Mouse (Mus musculus): ENCODE measurements around the gene Abhd17a. TPM values are rescaled to one million over a fixed set of nuclear protein-coding genes. Genes with fewer than 3 reads are reported as not detected.

Abhd17a gene
- total and polyA plus RNA-seq, 2 experiments from 2014 or later: 171 to 389 TPM

DNA sequence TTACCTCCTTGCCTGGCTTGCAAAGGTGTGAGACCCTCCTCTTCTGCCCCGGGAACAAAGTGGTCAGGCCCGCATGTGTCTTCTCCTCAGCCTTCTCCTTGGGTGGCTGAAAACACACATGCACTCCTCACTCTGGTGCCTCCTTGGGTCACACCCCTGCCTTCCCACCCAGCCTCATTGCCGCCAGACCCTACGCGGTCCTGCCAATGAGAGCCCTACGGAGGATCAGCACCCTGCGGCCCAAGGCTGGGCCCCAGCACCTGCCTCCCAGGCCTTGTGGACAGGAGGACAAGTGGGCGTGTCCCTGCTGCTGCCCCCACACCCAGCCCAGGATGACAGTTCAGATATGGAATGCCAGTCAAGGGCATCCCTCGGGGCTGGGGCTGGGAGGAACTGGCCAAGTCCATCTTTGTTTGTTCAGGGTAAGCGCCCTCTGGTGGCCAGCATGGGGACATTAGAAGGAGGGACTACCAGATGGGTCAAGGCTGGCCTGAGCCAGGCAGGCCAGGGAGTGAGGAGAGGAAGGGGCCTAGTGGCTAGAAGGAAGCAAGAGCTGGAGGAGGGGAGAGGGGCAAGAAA, 41.6 kb downstream of the Abhd17a start:
- no peaks in the 10 kb centered on the region for H3K9me3 ChIP-seq (ENCODE audit: low read length)
- H3K27ac ChIP-seq: no peak overlapping the region
- TF ChIP-seq CTCF (IDR thresholded peaks at IDR 0.05; ENCODE audit: low read depth): peak; percentile 95
- H3K27me3 ChIP-seq (ENCODE audit: insufficient read depth, low read length): no peaks in the 10 kb centered on the region
- H3K4me1 ChIP-seq (ENCODE audit: insufficient read depth, low read length): no peaks in the 10 kb centered on the region
- no peak overlapping the region for H3K4me3 ChIP-seq (ENCODE audit: low read length)
- ATAC-seq (peak; percentile 74), DNase-seq (ENCODE audit: low spot score) (peak; percentile 85)
- H3K9ac ChIP-seq (replicated peaks; ENCODE audit: low read length): no peak overlapping the region
- WGBS: 73% methylated on average over 10 of the region's 10 CpGs
- H3K36me3 ChIP-seq (ENCODE audit: insufficient read depth, low read length): peaks cover 57% of the 10 kb centered on the region
- H3K4me2 ChIP-seq (ENCODE audit: low read depth, low read length): no peak overlapping the region

- Histone ChIP-seq H3K4me3 (ENCODE audit: low read length) (no peak overlapping the region), H3K4me1 (ENCODE audit: insufficient read depth, low read length) (no peaks in the 10 kb centered on the region), H3K27me3 (ENCODE audit: insufficient read depth, low read length) (no peaks in the 10 kb centered on the region), H3K27ac (no peak overlapping the region), H3K36me3 (ENCODE audit: insufficient read depth, low read length) (peaks cover 67% of the 10 kb centered on the region), H3K9ac (replicated peaks; ENCODE audit: low read length) (no peak overlapping the region), H3K4me2 (ENCODE audit: low read depth, low read length) (no peak overlapping the region), H3K9me3 (ENCODE audit: low read length) (no peaks in the 10 kb centered on the region)
- ATAC-seq (no peak), DNase-seq (ENCODE audit: low spot score) (no peak)
- no peak for TF ChIP-seq CTCF (IDR thresholded peaks at IDR 0.05; ENCODE audit: low read depth)
- WGBS: 88% methylated on average over 15 of the region's 15 CpGs
These were observed 42.6 kb downstream of the Abhd17a start for GRCm38 (mm10) chr10:80547539-80547938.

GRCm38 (mm10) chr10:80546945-80547344, 43.2 kb downstream of the Abhd17a start:
- WGBS: 92% methylated on average over 4 of the region's 4 CpGs
- Histone ChIP-seq H3K27ac (no peak overlapping the region), H3K36me3 (ENCODE audit: insufficient read depth, low read length) (peaks cover 72% of the 10 kb centered on the region), H3K4me1 (ENCODE audit: insufficient read depth, low read length) (no peaks in the 10 kb centered on the region), H3K4me2 (ENCODE audit: low read depth, low read length) (no peak overlapping the region), H3K9me3 (ENCODE audit: low read length) (no peaks in the 10 kb centered on the region), H3K27me3 (ENCODE audit: insufficient read depth, low read length) (no peaks in the 10 kb centered on the region), H3K9ac (replicated peaks; ENCODE audit: low read length) (no peak overlapping the region), H3K4me3 (ENCODE audit: low read length) (no peak overlapping the region)
- TF ChIP-seq CTCF (IDR thresholded peaks at IDR 0.05; ENCODE audit: low read depth): no peak
- ATAC-seq (no peak), DNase-seq (ENCODE audit: low spot score) (no peak)

DNA sequence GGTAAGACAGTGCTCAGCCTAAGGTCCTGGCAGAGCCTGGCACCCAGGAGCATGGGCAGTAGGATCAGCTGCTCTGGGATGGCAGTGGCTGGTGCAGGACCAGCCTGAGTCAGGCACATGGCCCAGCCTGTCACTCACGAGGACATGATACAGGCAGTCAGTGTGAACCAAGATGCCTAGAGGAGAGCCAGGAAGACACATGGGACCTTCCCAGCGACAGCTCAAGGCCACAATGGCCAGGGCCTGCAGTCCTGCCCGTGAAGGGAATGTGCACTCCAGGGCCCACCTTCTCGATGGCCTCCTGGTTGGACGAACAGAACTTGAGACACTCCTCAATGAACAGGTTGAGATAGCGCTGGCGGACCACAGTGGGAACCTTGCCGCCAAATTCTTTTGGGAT, 44.6 kb downstream of the Abhd17a start:
- no peak for TF ChIP-seq CTCF (IDR thresholded peaks at IDR 0.05; ENCODE audit: low read depth)
- peaks cover 84% of the 10 kb centered on the region for H3K36me3 ChIP-seq (ENCODE audit: insufficient read depth, low read length)
- H3K9ac ChIP-seq (replicated peaks; ENCODE audit: low read length): no peak overlapping the region
- no peak overlapping the region for H3K27ac ChIP-seq
- no peak overlapping the region for H3K4me3 ChIP-seq (ENCODE audit: low read length)
- no peak overlapping the region for H3K4me2 ChIP-seq (ENCODE audit: low read depth, low read length)
- no peaks in the 10 kb centered on the region for H3K9me3 ChIP-seq (ENCODE audit: low read length)
- DNase-seq (ENCODE audit: low spot score) (no peak), ATAC-seq (no peak)
- 92% methylated on average over 8 of the region's 8 CpGs for WGBS
- no peaks in the 10 kb centered on the region for H3K27me3 ChIP-seq (ENCODE audit: insufficient read depth, low read length)
- no peaks in the 10 kb centered on the region for H3K4me1 ChIP-seq (ENCODE audit: insufficient read depth, low read length)

DNA sequence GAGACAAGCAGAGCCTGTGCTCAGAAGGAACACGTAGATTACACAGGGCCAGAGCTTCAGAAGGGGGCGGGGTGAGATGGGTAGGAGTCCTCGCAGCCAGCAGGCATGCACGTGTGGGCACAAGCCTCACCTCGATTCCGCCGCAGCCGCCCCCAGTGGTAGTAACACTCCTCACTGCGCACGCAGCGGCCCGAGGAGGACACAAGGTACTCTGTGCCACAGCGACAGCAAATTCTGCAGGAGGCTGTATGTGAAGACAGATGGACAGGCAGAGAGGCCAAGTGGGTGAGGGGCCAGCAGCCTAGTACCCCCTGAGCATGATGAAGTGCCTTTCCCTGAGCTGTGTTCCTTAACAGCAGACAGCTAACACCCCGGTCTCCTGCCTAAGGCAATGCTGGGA, 46.3 kb downstream of the Abhd17a start:
- Histone ChIP-seq H3K4me3 (ENCODE audit: low read length) (no peak overlapping the region), H3K9me3 (ENCODE audit: low read length) (no peaks in the 10 kb centered on the region), H3K4me2 (ENCODE audit: low read depth, low read length) (no peak overlapping the region), H3K4me1 (ENCODE audit: insufficient read depth, low read length) (no peaks in the 10 kb centered on the region), H3K9ac (replicated peaks; ENCODE audit: low read length) (no peak overlapping the region), H3K27me3 (ENCODE audit: insufficient read depth, low read length) (no peaks in the 10 kb centered on the region), H3K36me3 (ENCODE audit: insufficient read depth, low read length) (peaks cover 69% of the 10 kb centered on the region), H3K27ac (no peak overlapping the region)
- ATAC-seq (no peak), DNase-seq (ENCODE audit: low spot score) (no peak)
- TF ChIP-seq CTCF (IDR thresholded peaks at IDR 0.05; ENCODE audit: low read depth): no peak
- 95% methylated on average over 14 of the region's 14 CpGs for WGBS

- H3K4me2 ChIP-seq (ENCODE audit: low read depth, low read length): no peak overlapping the region
- no peak overlapping the region for H3K27ac ChIP-seq
- no peaks in the 10 kb centered on the region for H3K9me3 ChIP-seq (ENCODE audit: low read length)
- no peaks in the 10 kb centered on the region for H3K4me1 ChIP-seq (ENCODE audit: insufficient read depth, low read length)
- no peak for TF ChIP-seq CTCF (IDR thresholded peaks at IDR 0.05; ENCODE audit: low read depth)
- ATAC-seq: no peak
- no peak overlapping the region for H3K9ac ChIP-seq (replicated peaks; ENCODE audit: low read length)
- H3K4me3 ChIP-seq (ENCODE audit: low read length): no peak overlapping the region
- peaks cover 36% of the 10 kb centered on the region for H3K36me3 ChIP-seq (ENCODE audit: insufficient read depth, low read length)
- H3K27me3 ChIP-seq (ENCODE audit: insufficient read depth, low read length): peaks cover 12% of the 10 kb centered on the region; the same call in 1 of the 2 replicates
- no peak for DNase-seq (ENCODE audit: low spot score)
- whole genome bisulfite sequencing: 48% methylated on average over 5 of the region's 5 CpGs
These were observed 50.6 kb downstream of the Abhd17a start for GRCm38 (mm10) chr10:80539493-80539892.

- peak; percentile 39; the same call in 1 of the 2 replicates for TF ChIP-seq CTCF (IDR thresholded peaks at IDR 0.05; ENCODE audit: low read depth)
- Histone ChIP-seq H3K9ac (replicated peaks; ENCODE audit: low read length) (no peak within 1 kb of the TSS), H3K36me3 (ENCODE audit: insufficient read depth, low read length) (peaks cover 30% of the 10 kb centered on the region), H3K4me3 (ENCODE audit: low read length) (no peak within 1 kb of the TSS), H3K4me1 (ENCODE audit: insufficient read depth, low read length) (no peaks in the 10 kb centered on the region), H3K9me3 (ENCODE audit: low read length) (no peaks in the 10 kb centered on the region), H3K27ac (no peak within 1 kb of the TSS), H3K4me2 (ENCODE audit: low read depth, low read length) (peak within 1 kb of the TSS; percentile 36; the same call in 1 of the 2 replicates), H3K27me3 (ENCODE audit: insufficient read depth, low read length) (peaks cover 12% of the 10 kb centered on the region; the same call in 1 of the 2 replicates)
- 3% methylated on average over 30 of the region's 30 CpGs for WGBS
- DNase-seq (ENCODE audit: low spot score) (peak; percentile 62), ATAC-seq (peak; percentile 76)
These were observed 51.3 kb downstream of the Abhd17a start, which contains the start of gene Atp8b3 for GRCm38 (mm10) chr10:80538710-80539394. Gene Atp8b3, minus strand, starts transcription at chr10:80539124.
